Mouse (Mus musculus): ENCODE measurements around the gene 2810006K23Rik. TPM values are rescaled to one million over a fixed set of nuclear protein-coding genes. Genes with fewer than 3 reads are reported as not detected.

The 2810006K23Rik gene
- 7.6 TPM for polyA plus RNA-seq (2014; fragmentation: Illumina TruSeq; extraction: RNeasy Lipid Tissue Mini Kit (QIAGEN cat#74804); ENCODE audit: low read depth, low replicate concordance)

DNA sequence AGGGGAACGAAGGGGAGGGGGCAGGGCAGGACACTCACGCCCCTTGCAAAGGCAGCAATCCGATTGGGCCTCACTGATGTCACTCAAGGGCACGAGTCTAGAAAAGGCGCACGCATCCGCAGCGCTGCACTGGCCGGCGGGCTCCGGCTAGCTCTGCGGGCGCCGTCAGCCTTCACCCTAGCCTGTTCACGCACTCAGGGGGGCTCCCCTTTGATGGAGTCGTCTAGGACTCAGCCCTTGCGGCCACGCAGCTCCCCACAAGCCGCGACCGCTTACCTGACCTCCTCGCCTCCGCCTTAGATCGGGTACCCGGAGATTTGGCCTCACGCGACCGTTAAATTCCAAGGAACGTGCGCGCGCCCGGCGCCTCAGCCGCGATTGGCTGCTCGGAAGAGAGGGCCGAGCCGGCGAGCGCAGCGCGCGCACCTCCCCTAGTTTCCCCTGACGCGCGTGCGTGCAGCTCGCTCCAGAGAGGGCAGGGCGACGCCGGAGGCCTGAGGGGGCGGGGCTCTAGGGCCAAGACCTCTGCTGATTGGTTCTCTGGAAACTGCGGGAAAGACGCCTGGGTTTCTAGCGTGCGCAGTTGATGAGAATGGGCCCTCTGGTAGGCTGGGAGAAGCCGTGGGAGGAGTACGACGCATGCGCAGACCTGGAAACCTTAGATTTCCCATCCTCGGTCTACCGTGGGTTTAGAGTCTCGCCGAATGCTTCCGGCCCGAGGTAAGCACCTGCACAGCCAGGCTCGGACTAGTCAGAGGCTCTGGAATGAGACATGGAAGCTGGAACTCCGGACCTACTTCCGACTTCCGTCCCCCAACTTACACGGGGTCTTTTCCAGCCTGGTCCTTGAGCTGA, at the start of gene 2810006K23Rik, which contains the start of gene Mphosph9:
2810006K23Rik (plus strand) TSS at position 580 of the 855 bp plus-strand sequence.
Mphosph9 (minus strand) TSS at position 463 of the 855 bp plus-strand sequence.

DNA sequence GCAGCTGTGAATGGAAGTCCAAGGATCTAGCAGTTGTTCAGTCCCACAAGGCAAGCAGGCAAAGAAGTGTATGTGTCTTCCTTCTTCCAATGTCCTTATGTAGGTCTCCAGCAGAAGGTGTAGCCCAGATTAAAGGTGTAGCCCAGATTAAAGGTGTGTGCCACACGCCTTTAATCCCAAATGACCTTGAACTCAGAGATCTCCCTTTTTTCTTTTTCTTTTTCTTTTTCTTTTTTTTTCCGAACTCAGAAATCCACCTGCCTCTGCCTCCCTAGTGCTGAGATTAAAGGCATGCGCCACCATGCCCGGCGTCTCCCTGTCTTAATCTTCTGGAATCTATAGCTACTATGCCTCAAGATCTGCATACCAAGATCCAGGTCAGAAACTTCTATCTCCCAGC, 35.1 kb downstream of the 2810006K23Rik start, which contains the start of gene Cdk2ap1:
Cdk2ap1 (minus strand) TSS at position 101 of the 400 bp plus-strand sequence.

Other genes starting within 250 kb of the 2810006K23Rik start
- gene Abcb9, start 232.3 kb upstream of the 2810006K23Rik start, polyA plus RNA-seq (2014; fragmentation: Illumina TruSeq; extraction: RNeasy Lipid Tissue Mini Kit (QIAGEN cat#74804); ENCODE audit: low read depth, low replicate concordance), result 1.3 TPM
- gene Ogfod2, start 215.8 kb upstream of the 2810006K23Rik start, polyA plus RNA-seq (2014; fragmentation: Illumina TruSeq; extraction: RNeasy Lipid Tissue Mini Kit (QIAGEN cat#74804); ENCODE audit: low read depth, low replicate concordance), result 3.0 TPM
- 4.3 TPM for gene Arl6ip4, start 212.0 kb upstream of the 2810006K23Rik start, polyA plus RNA-seq (2014; fragmentation: Illumina TruSeq; extraction: RNeasy Lipid Tissue Mini Kit (QIAGEN cat#74804); ENCODE audit: low read depth, low replicate concordance)
- 12.0 TPM for gene Pitpnm2, start 78.3 kb upstream of the 2810006K23Rik start, polyA plus RNA-seq (2014; fragmentation: Illumina TruSeq; extraction: RNeasy Lipid Tissue Mini Kit (QIAGEN cat#74804); ENCODE audit: low read depth, low replicate concordance)
- gene Mphosph9, start 117 bp upstream of the 2810006K23Rik start, polyA plus RNA-seq (2014; fragmentation: Illumina TruSeq; extraction: RNeasy Lipid Tissue Mini Kit (QIAGEN cat#74804); ENCODE audit: low read depth, low replicate concordance), result 51.4 TPM
- gene Cdk2ap1, start 35.0 kb downstream of the 2810006K23Rik start, polyA plus RNA-seq (2014; fragmentation: Illumina TruSeq; extraction: RNeasy Lipid Tissue Mini Kit (QIAGEN cat#74804); ENCODE audit: low read depth, low replicate concordance), result 44.7 TPM
- 238 TPM for gene Sbno1, start 97.9 kb downstream of the 2810006K23Rik start, polyA plus RNA-seq (2014; fragmentation: Illumina TruSeq; extraction: RNeasy Lipid Tissue Mini Kit (QIAGEN cat#74804); ENCODE audit: low read depth, low replicate concordance)
- 31.7 TPM for gene Kmt5a, start 111.8 kb downstream of the 2810006K23Rik start, polyA plus RNA-seq (2014; fragmentation: Illumina TruSeq; extraction: RNeasy Lipid Tissue Mini Kit (QIAGEN cat#74804); ENCODE audit: low read depth, low replicate concordance)
- 2.6 TPM for gene Rilpl2, start 150.3 kb downstream of the 2810006K23Rik start, polyA plus RNA-seq (2014; fragmentation: Illumina TruSeq; extraction: RNeasy Lipid Tissue Mini Kit (QIAGEN cat#74804); ENCODE audit: low read depth, low replicate concordance)
- gene Snrnp35, start 155.0 kb downstream of the 2810006K23Rik start, polyA plus RNA-seq (2014; fragmentation: Illumina TruSeq; extraction: RNeasy Lipid Tissue Mini Kit (QIAGEN cat#74804); ENCODE audit: low read depth, low replicate concordance), result 4.8 TPM
- 1.0 TPM for gene Rilpl1, start 203.3 kb downstream of the 2810006K23Rik start, polyA plus RNA-seq (2014; fragmentation: Illumina TruSeq; extraction: RNeasy Lipid Tissue Mini Kit (QIAGEN cat#74804); ENCODE audit: low read depth, low replicate concordance)
- 384 TPM for gene Tmed2, start 212.6 kb downstream of the 2810006K23Rik start, polyA plus RNA-seq (2014; fragmentation: Illumina TruSeq; extraction: RNeasy Lipid Tissue Mini Kit (QIAGEN cat#74804); ENCODE audit: low read depth, low replicate concordance)
- 4.5 TPM for gene Ddx55, start 224.8 kb downstream of the 2810006K23Rik start, polyA plus RNA-seq (2014; fragmentation: Illumina TruSeq; extraction: RNeasy Lipid Tissue Mini Kit (QIAGEN cat#74804); ENCODE audit: low read depth, low replicate concordance)

All from testis, adult 10 weeks (tissue).